Mouse (Mus musculus): ENCODE measurements around the gene Camk2n1.
A peak's percentile ranks its signal among the peaks of the same experiment; 100 is the strongest.
"Not testable (repeated sequence)": the region's sequence is repeated elsewhere in the genome, so short reads cannot be mapped to it uniquely, and the experiment has no call there.

The Camk2n1 gene

GRCm38 (mm10) chr4:138453753-138454570 lies at the start of gene Camk2n1:
Gene Camk2n1 (plus strand): TSS chr4:138454314.
- DNase-seq = peak; percentile 86

- no peak for DNase-seq
Observed at GRCm38 (mm10) chr4:138404806-138405205, 49.3 kb upstream of the Camk2n1 start.

DNA sequence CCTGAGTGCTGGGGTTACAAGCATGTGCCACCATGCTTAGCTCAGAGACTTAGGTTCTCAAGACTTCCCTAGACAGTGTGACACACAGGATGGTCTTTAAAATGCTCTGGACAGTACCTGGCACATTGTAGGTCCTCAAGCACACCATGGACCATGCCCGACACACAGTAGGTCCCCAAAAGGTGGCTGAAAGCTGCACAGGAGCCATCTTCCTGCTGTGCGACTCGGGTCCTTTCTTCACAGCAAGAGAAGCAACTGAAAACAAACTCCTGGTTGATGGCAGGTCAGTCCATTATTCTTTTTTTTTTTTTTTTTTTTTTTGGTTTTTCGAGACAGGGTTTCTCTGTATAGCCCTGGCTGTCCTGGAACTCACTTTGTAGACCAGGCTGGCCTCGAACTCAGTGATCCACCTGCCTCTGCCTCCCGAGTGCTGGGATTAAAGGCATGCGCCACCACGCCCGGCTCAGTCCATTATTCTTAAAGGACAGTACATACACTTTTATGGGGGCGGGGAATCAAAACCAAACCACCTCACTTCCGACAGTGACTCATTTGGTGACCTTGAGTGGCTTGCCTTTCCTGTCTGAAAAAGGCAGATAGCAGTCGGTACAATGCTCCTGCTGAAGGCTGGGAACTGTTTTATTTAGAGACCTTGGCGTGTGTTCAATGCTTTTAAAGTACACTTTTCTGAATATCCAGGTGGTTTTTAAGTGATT lies 46.5 kb upstream of the Camk2n1 start:
- DNase-seq = no peak

DNA sequence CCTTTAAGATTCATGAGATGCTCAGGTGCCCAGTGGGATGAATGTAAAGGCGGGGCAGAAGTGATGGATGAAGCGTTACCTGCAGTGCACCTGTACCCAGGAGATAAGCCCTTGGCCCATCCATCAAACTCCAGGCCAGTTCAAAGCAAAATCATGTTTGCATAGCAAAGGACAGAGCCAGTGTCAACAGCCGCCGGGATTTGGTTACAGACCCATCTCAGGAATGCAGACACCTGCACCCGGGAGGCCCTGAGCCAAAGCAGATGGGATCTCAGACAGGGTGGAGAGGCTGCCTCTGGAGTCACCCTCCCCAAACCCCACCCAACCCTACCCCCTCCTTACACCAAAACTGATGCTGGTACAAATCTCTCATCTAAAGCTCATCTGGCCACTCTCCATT lies 43.1 kb upstream of the Camk2n1 start:
- no peak for DNase-seq

- no peak for DNase-seq
Observed at GRCm38 (mm10) chr4:138411504-138412121, 42.5 kb upstream of the Camk2n1 start.

GRCm38 (mm10) chr4:138414725-138415124 lies 39.4 kb upstream of the Camk2n1 start:
- no peak for DNase-seq

- no peak for DNase-seq
Observed at GRCm38 (mm10) chr4:138415991-138416390, 38.1 kb upstream of the Camk2n1 start.

- no peak for DNase-seq
Observed at GRCm38 (mm10) chr4:138416414-138416813, 37.7 kb upstream of the Camk2n1 start.

DNA sequence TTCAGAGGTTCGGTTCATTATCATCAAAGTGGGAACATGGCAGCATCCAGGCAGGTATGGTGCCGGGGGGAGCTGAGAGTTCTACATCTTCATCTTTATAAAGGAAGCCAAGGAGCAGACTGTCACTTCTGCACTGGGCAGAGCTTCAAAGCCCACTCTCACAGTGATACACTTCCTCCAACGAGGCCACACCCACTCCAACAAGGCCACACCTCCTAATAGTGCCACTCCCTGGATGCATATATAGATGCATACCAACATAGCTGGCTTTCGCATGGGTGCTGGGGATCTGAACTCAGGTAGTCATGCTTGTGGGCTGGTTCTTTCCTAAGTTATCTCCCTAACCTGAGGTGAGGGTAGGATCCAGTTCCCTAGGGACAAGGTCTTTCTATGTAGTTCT lies 36.2 kb upstream of the Camk2n1 start:
- DNase-seq = no peak

DNA sequence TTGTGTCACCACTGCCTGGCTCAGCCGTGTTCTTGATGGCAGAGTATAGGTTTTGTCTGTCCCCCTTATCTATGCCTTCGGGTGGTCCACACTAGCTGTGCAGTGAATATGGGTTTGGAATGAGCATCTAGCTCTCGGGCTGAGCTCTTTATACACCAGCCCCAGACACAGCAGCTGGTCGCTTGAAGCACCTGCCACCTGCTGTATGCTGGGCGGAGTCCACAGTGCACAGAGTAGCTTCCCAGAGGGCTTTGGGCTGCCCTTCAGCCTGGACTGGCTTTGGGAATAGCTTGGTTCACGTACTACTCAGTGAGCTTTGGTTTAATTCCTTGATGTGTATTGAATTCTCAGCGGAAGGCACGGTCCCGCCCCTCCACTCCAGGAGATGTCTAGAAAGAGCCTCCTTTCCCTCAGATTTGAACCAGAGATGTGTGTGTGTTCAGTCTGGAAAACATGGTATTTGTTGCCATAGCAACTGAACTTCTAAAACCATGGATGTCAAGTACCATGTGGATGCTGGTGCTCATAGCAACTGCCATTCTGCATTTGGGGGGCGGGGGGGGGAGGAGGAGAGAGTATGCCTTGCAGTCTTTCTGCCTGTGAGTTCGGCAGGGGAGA lies 35.7 kb upstream of the Camk2n1 start:
- no peak for DNase-seq

DNA sequence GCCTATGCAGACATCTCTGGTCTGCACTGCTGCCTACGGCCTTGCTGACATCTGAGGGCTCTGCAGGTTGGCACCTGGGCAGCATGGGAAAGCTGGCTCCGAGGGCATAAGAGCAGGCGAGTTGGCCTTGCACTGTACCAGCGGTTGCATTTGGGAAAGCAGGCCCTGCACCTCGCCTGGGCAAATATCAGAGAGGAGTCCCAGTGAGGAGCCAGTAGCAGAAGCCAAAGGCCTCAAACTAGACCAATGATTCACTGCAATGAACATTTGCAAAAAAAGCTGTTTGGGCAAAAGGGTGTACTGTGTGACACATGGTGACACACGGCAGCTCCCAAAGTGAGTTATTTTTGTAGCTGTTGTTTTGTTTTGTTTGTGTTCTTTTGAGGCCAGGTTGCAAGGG lies 29.1 kb upstream of the Camk2n1 start:
- DNase-seq = no peak

DNA sequence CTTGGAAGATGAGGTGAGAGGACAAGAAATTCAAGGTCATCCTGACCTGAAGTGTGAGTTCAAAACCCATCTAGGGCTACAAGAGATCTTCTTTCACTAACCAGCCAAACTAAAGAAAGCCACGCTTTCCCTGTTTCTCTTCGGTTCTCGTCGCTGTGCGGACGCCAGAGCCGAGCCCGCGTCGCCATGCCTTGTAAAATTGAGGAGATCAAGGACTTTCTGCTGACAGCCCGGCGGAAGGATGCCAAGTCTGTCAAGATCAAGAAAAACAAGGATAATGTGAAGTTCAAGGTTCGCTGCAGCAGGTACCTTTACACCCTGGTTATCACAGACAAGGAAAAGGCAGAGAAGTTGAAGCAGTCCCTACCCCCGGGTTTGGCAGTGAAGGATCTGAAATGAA lies 28.5 kb upstream of the Camk2n1 start:
- not testable (repeated sequence) for DNase-seq

- peak; percentile 81 for DNase-seq
Observed at GRCm38 (mm10) chr4:138426778-138427705, 27.1 kb upstream of the Camk2n1 start.

GRCm38 (mm10) chr4:138429778-138430177 lies 24.3 kb upstream of the Camk2n1 start:
- no peak for DNase-seq

GRCm38 (mm10) chr4:138431340-138431739 lies 22.8 kb upstream of the Camk2n1 start:
- no peak for DNase-seq

DNA sequence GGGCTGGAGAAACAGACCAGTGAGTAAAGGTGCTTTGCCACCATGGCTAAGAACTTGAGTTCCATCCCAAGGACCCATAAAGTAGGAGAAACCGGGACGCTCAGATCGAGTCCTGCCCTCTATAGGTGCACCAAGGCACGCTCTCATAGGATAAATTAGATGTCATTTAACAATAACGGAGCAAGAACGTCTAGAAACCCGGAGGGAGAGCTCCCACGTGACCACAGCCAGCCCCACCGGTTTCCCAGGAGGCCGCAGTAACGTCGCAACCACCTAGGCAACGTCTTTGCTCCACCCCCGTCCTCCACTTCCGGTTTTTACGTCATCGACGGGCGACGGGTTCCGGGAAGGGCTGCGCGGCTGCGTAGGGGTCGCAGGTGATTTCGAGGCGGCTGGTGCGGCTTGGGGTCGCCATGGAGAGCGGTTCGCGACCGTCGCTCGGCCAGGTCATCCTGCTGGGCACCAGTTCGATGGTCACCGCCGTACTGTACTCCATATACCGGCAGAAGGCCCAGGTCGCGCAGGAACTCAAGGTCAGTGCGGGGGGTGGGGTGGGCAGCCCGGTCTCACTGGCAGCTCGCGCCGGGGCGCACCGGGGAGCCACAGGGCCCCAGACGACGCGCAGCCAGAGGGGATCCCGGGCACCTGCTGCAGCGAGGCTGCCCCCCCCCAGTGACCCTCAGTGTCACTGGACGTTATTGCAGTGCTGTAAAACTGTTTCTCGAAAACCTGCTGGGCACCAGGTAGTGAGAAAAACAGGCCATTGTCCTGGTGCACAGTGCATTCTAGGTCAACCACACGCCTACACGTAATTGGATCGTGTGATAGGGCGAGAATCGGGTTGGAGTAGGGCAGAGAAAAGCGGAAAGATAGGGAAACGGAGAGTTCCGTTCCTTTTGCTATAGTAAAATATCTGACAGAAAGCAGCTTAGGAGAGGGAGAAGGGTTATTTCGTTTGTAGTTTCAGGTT lies 19.5 kb upstream of the Camk2n1 start, which contains the start of gene Mul1:
Gene Mul1, plus strand, starts transcription at position 325 of the 970 bp plus-strand sequence.
- DNase-seq = peak; percentile 94

DNA sequence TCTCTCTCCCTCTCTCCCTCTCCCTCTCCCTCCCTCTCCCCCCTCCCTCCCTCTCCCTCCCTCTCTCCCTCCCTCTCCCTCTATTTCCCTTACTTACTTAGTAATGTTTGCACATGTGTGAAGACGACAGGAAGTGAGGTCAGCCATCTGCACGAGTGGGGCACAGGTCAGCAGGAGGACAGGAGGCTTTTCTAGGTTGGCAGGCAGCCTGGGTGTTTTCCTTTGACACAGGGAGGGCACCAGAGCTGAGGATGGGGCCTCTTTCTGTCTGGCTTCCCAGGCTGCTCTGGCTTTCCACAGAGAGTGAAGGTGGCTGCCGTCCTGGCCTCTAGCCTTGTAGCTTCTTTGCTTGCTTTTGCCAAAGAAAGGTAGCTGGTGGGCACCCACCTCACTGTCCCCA lies 14.1 kb upstream of the Camk2n1 start:
- DNase-seq = no peak

DNA sequence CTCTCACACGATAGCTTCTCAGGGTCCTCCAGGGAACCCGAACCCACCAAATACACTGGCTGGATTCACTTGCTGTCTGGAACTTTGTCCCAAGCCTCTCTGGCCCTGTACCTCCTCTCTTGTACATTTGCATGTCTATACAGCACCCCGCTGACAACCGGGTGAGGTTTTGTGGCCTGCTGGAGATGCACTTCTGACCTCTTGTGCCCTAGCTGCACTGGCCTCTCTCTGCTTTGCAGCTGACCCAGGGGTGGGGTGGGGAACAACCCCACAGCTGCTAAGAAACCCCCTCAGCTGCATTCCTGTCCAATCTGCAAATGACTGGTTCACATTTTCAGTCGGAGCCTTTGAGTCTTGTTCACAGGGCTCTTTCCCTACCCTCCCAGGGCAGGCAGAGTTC lies 9.2 kb upstream of the Camk2n1 start:
- no peak for DNase-seq

DNA sequence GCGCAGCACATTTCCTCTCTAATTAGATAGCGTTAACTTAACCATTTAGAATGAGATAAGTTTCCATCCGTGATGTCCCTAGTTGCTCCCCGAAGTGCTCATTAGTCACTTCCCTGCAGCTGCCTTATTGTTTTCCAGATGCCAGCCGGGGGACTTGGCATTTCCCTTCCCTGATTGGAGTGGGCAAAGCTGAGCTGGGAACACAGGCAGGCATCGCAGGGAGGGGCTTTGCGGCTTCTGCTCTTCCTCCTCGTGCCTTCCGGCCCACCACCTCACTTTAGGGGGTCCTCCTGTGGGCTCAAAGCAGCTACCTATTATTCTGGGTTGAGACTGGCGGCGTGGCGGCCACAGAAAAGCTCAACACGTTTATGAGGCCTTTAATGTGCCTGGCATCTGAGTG lies 7.1 kb upstream of the Camk2n1 start:
- DNase-seq = no peak

GRCm38 (mm10) chr4:138447387-138447786 lies 6.7 kb upstream of the Camk2n1 start:
- peak; percentile 94 for DNase-seq
